ENCODE assay signal across 12 mouse cellular contexts in genomic region chr1:43511256-43511655, GRCm38 (mm10).
A peak's percentile ranks its signal among the peaks of the same experiment; 100 is the strongest.
DNase-seq lines count a peak whose midpoint lies in the region; ATAC-seq and TF ChIP-seq lines count a peak whose summit lies in the region.
"Had no signal": no experiment of that assay in that cellular context is flagged by ENCODE, and none has a peak within 500 bp of the region (broad histone marks: within the 10 kb centered on the region; RNA-seq: fewer than 3 reads in every experiment).

No protein-coding gene starts in this region.

- 0 out of 4 replicates have a peak overlapping the region, but pooled peaks of 1 of the 2 experiments have one; percentile 10 for H3K4me3 ChIP-seq in ES-E14 (ENCODE audit: insufficient read depth in 1 of 2, low read depth in 1 of 2, low read length in 2 of 2, poor library complexity in 1 of 2, severe bottlenecking in 1 of 2)
- no peak overlapping the region for H3K4me3 ChIP-seq in liver, postnatal 0 days (ENCODE audit: low read depth, low read length)
- H3K4me3 ChIP-seq: embryonic facial prominence, embryonic 15.5 days; heart, embryonic 13.5 days; stomach, embryonic 15.5 days had no signal

- no peak overlapping the region for H3K4me2 ChIP-seq in liver, postnatal 0 days (ENCODE audit: low read depth, low read length)
- H3K4me2 ChIP-seq: embryonic facial prominence, embryonic 15.5 days; heart, embryonic 13.5 days; lung, embryonic 14.5 days; stomach, embryonic 15.5 days had no signal

- H3K36me3 ChIP-seq in ES-E14 (ENCODE audit: control insufficient read depth, insufficient read depth, low read length, poor library complexity, severe bottlenecking): no peaks in the 10 kb centered on the region; the same call in 1 of the 2 replicates
- 0 out of 2 replicates have a peak, but pooled peaks cover 2% of the 10 kb centered on the region for H3K36me3 ChIP-seq in liver, postnatal 0 days (replicated peaks; ENCODE audit: insufficient read depth, low read length)

- in situ Hi-C loops in ES-E14 (cut with MboI; ENCODE audit: low sequenced_read_pairs in 2 of 2, unreplicated experiment in 2 of 2): no loop called here

- H3K27ac ChIP-seq in ES-E14 (ENCODE audit: insufficient read depth, low read depth, low read length, poor library complexity, severe bottlenecking): no peak overlapping the region
- no peak overlapping the region for H3K27ac ChIP-seq in liver, postnatal 0 days (ENCODE audit: low read depth)
- H3K27ac ChIP-seq: embryonic facial prominence, embryonic 15.5 days; heart, embryonic 13.5 days; stomach, embryonic 15.5 days had no signal

- no peak for TF ChIP-seq EP300 in liver, postnatal 0 days (IDR thresholded peaks at IDR 0.05; ENCODE audit: low read depth)

- no peak overlapping the region for H3K9ac ChIP-seq in ES-E14 (ENCODE audit: insufficient read depth, low read depth, low read length, poor library complexity, severe bottlenecking)
- no peak overlapping the region for H3K9ac ChIP-seq in liver, postnatal 0 days (replicated peaks)
- H3K9ac ChIP-seq: embryonic facial prominence, embryonic 15.5 days; heart, embryonic 13.5 days; lung, embryonic 14.5 days; stomach, embryonic 15.5 days had no signal

- TF ChIP-seq CTCF in brain, embryonic 14.5 days (IDR thresholded peaks at IDR 0.05; ENCODE audit: borderline replicate concordance, extremely low read depth, insufficient read depth, insufficient read length): peak; percentile 28; the same call in 1 of the 2 replicates
- peak; percentile 40 for TF ChIP-seq CTCF in liver, postnatal 0 days (IDR thresholded peaks at IDR 0.05; ENCODE audit: low read depth)

- TF ChIP-seq POLR2A in brain, embryonic 14.5 days (IDR thresholded peaks at IDR 0.05; ENCODE audit: borderline replicate concordance, extremely low read depth, insufficient read depth, insufficient read length, poor library complexity, severe bottlenecking): no peak

- WGBS in liver, postnatal 0 days (ENCODE audit: insufficient replicate concordance): 85% methylated on average over 12 of the region's 12 CpGs

- ATAC-seq in liver, postnatal 0 days: no peak

- H3K9me3 ChIP-seq in ES-E14 (ENCODE audit: control insufficient read depth, insufficient read depth, low read depth, low read length): no peaks in the 10 kb centered on the region
- H3K9me3 ChIP-seq in liver, postnatal 0 days (ENCODE audit: low read length): no peaks in the 10 kb centered on the region
- H3K9me3 ChIP-seq: embryonic facial prominence, embryonic 15.5 days; heart, embryonic 13.5 days; stomach, embryonic 15.5 days had no signal

- DNase-seq in lung, postnatal 10 days: peak; percentile 27
- no peak for DNase-seq in lung, postnatal 36 days
- peak; percentile 59 for DNase-seq in ES-E14 (ENCODE audit: low read depth, low spot score)
- DNase-seq in brain, embryonic 14.5 days (ENCODE audit: low read depth): no peak
- DNase-seq in liver, postnatal 0 days: no peak
- no peak for DNase-seq in urinary bladder, postnatal 14 days (ENCODE audit: low spot score)
- no peak for DNase-seq in right cerebral cortex, adult 18-20 months
- DNase-seq: adrenal gland, adult 2 months; lung, embryonic 14.5 days had no signal

- no peaks in the 10 kb centered on the region for H3K27me3 ChIP-seq in liver, postnatal 0 days (ENCODE audit: insufficient read depth, low read length)
- H3K27me3 ChIP-seq: embryonic facial prominence, embryonic 15.5 days; heart, embryonic 13.5 days; stomach, embryonic 15.5 days had no signal

- H3K4me1 ChIP-seq in ES-E14 (ENCODE audit: control insufficient read depth in 2 of 2, insufficient read depth in 2 of 2, low read length in 2 of 2, poor library complexity in 1 of 2): no peaks in the 10 kb centered on the region
- H3K4me1 ChIP-seq in liver, postnatal 0 days (ENCODE audit: insufficient read depth): peaks cover 9% of the 10 kb centered on the region
- H3K4me1 ChIP-seq: stomach, embryonic 15.5 days had no signal

TF ChIP-seq in ES-E14, 5 proteins besides CTCF, POLR2A, EP300 and RAD21:
- TF ChIP-seq HCFC1 (IDR thresholded peaks at IDR 0.05; ENCODE audit: borderline replicate concordance, insufficient read depth, low read length) (no peak), CHD2 (IDR thresholded peaks at IDR 0.05; ENCODE audit: low read depth, low read length) (no peak), ZNF384 (IDR thresholded peaks at IDR 0.05; ENCODE audit: low read depth, low read length) (no peak), ZC3H11A (IDR thresholded peaks at IDR 0.05; ENCODE audit: borderline replicate concordance, low read depth, low read length) (no peak), MAFK (IDR thresholded peaks at IDR 0.05; ENCODE audit: insufficient read depth, low read depth, low read length) (no peak)
TF ChIP-seq in ES-E14: peak in this region for 0.

Comparison
In these comparisons a context has a peak if more than half of its experiments do, and no peak if none do; other contexts are left out.
1. DNase-seq: peak in lung, postnatal 10 days (single experiment) and ES-E14 (single experiment); none in lung, postnatal 36 days (single experiment), brain, embryonic 14.5 days (single experiment), liver, postnatal 0 days (single experiment), urinary bladder, postnatal 14 days (single experiment) and right cerebral cortex, adult 18-20 months (single experiment).